Mouse (Mus musculus) telencephalon, adult 2 months (tissue): ENCODE results near the gene 4933436I01Rik.

Source experiments
- DNase-seq: peaks from one replicate; pipeline ENCODE4 v3.0.0-alpha.2; 2011; ENCODE audit warnings: low read depth, low spot score

4933436I01Rik gene

GRCm38 (mm10) chrX:67921350-67921749 lies at the start of gene 4933436I01Rik:
Gene 4933436I01Rik (minus strand): TSS chrX:67921450.
- DNase-seq = no peak

GRCm38 (mm10) chrX:67924769-67925470 lies 3.7 kb upstream of the 4933436I01Rik start:
- DNase-seq = no peak

- no peak for DNase-seq
Measured at GRCm38 (mm10) chrX:67883406-67883805, 37.8 kb downstream of the 4933436I01Rik start.
